Mouse (Mus musculus) small intestine, adult 2 months (tissue): Measurements from ENCODE around the gene Xpo5.

ENCODE experiments used
- CTCF ChIP-seq: fragments of 200-500 bp; IDR thresholded peaks from 2 replicates; pipeline ENCODE4 v1.5.1; 2012; ENCODE audit warnings: low read depth, mild to moderate bottlenecking, control low read depth, inconsistent platforms, low read length, moderate library complexity, mixed read lengths; ENCODE audit not compliant: insufficient replicate concordance, insufficient read length; ENCODE audit errors: extremely low read depth
- POLR2A ChIP-seq: fragments of 200-500 bp; IDR thresholded peaks from 2 replicates; pipeline ENCODE4 v1.6.1; 2012; ENCODE audit warnings: low read depth, mild to moderate bottlenecking, control low read depth, inconsistent platforms, low read length, moderate library complexity

- no peak for TF ChIP-seq POLR2A
- TF ChIP-seq CTCF = no peak
These were observed 37.8 kb upstream of the Xpo5 start for GRCm38 (mm10) chr17:46164791-46165190.
